Mouse (Mus musculus): Measurements from ENCODE around the gene Lrrfip1.

Lrrfip1 gene

GRCm38 (mm10) chr1:90998891-90999611 lies 514 bp downstream of the Lrrfip1 start:
- no peak for DNase-seq (ENCODE audit: low spot score)

- no peak for DNase-seq (ENCODE audit: low spot score)
These were observed 1.5 kb downstream of the Lrrfip1 start for GRCm38 (mm10) chr1:90999911-91000601.

GRCm38 (mm10) chr1:91001101-91001500 lies 2.6 kb downstream of the Lrrfip1 start:
- no peak for DNase-seq (ENCODE audit: low spot score)

GRCm38 (mm10) chr1:91001871-91002539 lies 3.5 kb downstream of the Lrrfip1 start:
- DNase-seq (ENCODE audit: low spot score) = no peak

GRCm38 (mm10) chr1:91002641-91003040 lies 4.1 kb downstream of the Lrrfip1 start:
- DNase-seq (ENCODE audit: low spot score) = no peak

- no peak for DNase-seq (ENCODE audit: low spot score)
These were observed 5.2 kb downstream of the Lrrfip1 start for GRCm38 (mm10) chr1:91003522-91004253.

GRCm38 (mm10) chr1:91006037-91006436 lies 7.5 kb downstream of the Lrrfip1 start:
- no peak for DNase-seq (ENCODE audit: low spot score)

GRCm38 (mm10) chr1:91006708-91007107 lies 8.2 kb downstream of the Lrrfip1 start:
- no peak for DNase-seq (ENCODE audit: low spot score)

GRCm38 (mm10) chr1:91008147-91008682 lies 9.7 kb downstream of the Lrrfip1 start:
- no peak for DNase-seq (ENCODE audit: low spot score)

GRCm38 (mm10) chr1:91008746-91009145 lies 10.2 kb downstream of the Lrrfip1 start:
- DNase-seq (ENCODE audit: low spot score) = no peak

GRCm38 (mm10) chr1:91009266-91009665 lies 10.7 kb downstream of the Lrrfip1 start:
- DNase-seq (ENCODE audit: low spot score) = no peak

GRCm38 (mm10) chr1:91010216-91010615 lies 11.7 kb downstream of the Lrrfip1 start:
- no peak for DNase-seq (ENCODE audit: low spot score)

GRCm38 (mm10) chr1:91010716-91011115 lies 12.2 kb downstream of the Lrrfip1 start:
- DNase-seq (ENCODE audit: low spot score) = no peak

- no peak for DNase-seq (ENCODE audit: low spot score)
These were observed 12.8 kb downstream of the Lrrfip1 start for GRCm38 (mm10) chr1:91011336-91011735.

- DNase-seq (ENCODE audit: low spot score) = no peak
These were observed 15.3 kb downstream of the Lrrfip1 start for GRCm38 (mm10) chr1:91013803-91014202.

GRCm38 (mm10) chr1:91015571-91015970 lies 17.0 kb downstream of the Lrrfip1 start:
- no peak for DNase-seq (ENCODE audit: low spot score)

- no peak for DNase-seq (ENCODE audit: low spot score)
These were observed 18.7 kb downstream of the Lrrfip1 start for GRCm38 (mm10) chr1:91017111-91017758.

- DNase-seq (ENCODE audit: low spot score) = no peak
These were observed 20.8 kb downstream of the Lrrfip1 start for GRCm38 (mm10) chr1:91019346-91019745.

- DNase-seq (ENCODE audit: low spot score) = no peak
These were observed 22.8 kb downstream of the Lrrfip1 start for GRCm38 (mm10) chr1:91021304-91021703.

- DNase-seq (ENCODE audit: low spot score) = no peak
These were observed 23.8 kb downstream of the Lrrfip1 start for GRCm38 (mm10) chr1:91022157-91022895.

GRCm38 (mm10) chr1:91023230-91023629 lies 24.7 kb downstream of the Lrrfip1 start:
- no peak for DNase-seq (ENCODE audit: low spot score)
